Mouse (Mus musculus) embryo, embryonic 10.5 days (tissue): ENCODE measurements around the gene Adk.
"Not testable (repeated sequence)": the region's sequence is repeated elsewhere in the genome, so short reads cannot be mapped to it uniquely, and the experiment has no call there.

Experiments
- DNase-seq: peaks from one replicate; pipeline ENCODE4 v3.0.0-alpha.2; 2015; ENCODE audit warnings: low spot score

Gene Adk

GRCm38 (mm10) chr14:21439785-21440184, 387.4 kb downstream of the Adk start:
- DNase-seq, result peak; percentile 46

- DNase-seq, result no peak
Observed at GRCm38 (mm10) chr14:21440526-21440925, 388.2 kb downstream of the Adk start.

- DNase-seq, result peak; percentile 62
Observed at GRCm38 (mm10) chr14:21441772-21442533, 389.6 kb downstream of the Adk start.

GRCm38 (mm10) chr14:21452581-21452980, 400.2 kb downstream of the Adk start:
- DNase-seq, result no peak

GRCm38 (mm10) chr14:21453896-21454295, 401.5 kb downstream of the Adk start:
- DNase-seq, result no peak

- no peak for DNase-seq
Observed at GRCm38 (mm10) chr14:21455654-21456350, 403.4 kb downstream of the Adk start.

GRCm38 (mm10) chr14:21456526-21456925, 404.2 kb downstream of the Adk start:
- no peak for DNase-seq

GRCm38 (mm10) chr14:21457876-21458275, 405.5 kb downstream of the Adk start:
- no peak for DNase-seq

GRCm38 (mm10) chr14:21458696-21459095, 406.3 kb downstream of the Adk start:
- no peak for DNase-seq

- no peak for DNase-seq
Observed at GRCm38 (mm10) chr14:21459163-21459562, 406.8 kb downstream of the Adk start.

GRCm38 (mm10) chr14:21462398-21462797, 410.0 kb downstream of the Adk start:
- no peak for DNase-seq

- no peak for DNase-seq
Observed at GRCm38 (mm10) chr14:21463117-21463712, 410.8 kb downstream of the Adk start.

GRCm38 (mm10) chr14:21470386-21470785, 418.0 kb downstream of the Adk start:
- DNase-seq, result no peak

GRCm38 (mm10) chr14:21471975-21472374, 419.6 kb downstream of the Adk start:
- no peak for DNase-seq

- not testable (repeated sequence) for DNase-seq
Observed at GRCm38 (mm10) chr14:21474593-21475132, 422.3 kb downstream of the Adk start.

GRCm38 (mm10) chr14:21477181-21477580, 424.8 kb downstream of the Adk start:
- DNase-seq, result no peak

- no peak for DNase-seq
Observed at GRCm38 (mm10) chr14:21479566-21479965, 427.2 kb downstream of the Adk start.

- DNase-seq, result no peak
Observed at GRCm38 (mm10) chr14:21480191-21480590, 427.8 kb downstream of the Adk start.

GRCm38 (mm10) chr14:21481231-21481630, 428.9 kb downstream of the Adk start, which contains the start of gene Kat6b:
TSS of gene Kat6b (plus strand) at chr14:21481434.
- DNase-seq, result no peak

- DNase-seq, result no peak
Observed at GRCm38 (mm10) chr14:21484199-21484598, 431.8 kb downstream of the Adk start.

- no peak for DNase-seq
Observed at GRCm38 (mm10) chr14:21484693-21485092, 432.3 kb downstream of the Adk start.

GRCm38 (mm10) chr14:21485961-21486520, 433.7 kb downstream of the Adk start:
- no peak for DNase-seq
